Mouse (Mus musculus) embryo, embryonic 10 days (tissue): ENCODE data around the gene Zcchc7.
"Not testable (repeated sequence)": the region's sequence is repeated elsewhere in the genome, so short reads cannot be mapped to it uniquely, and the experiment has no call there.

Experiments used
- DNase-seq: peaks from one replicate; pipeline ENCODE4 v3.0.0-alpha.2; 2015; ENCODE audit warnings: low spot score

Zcchc7 gene

GRCm38 (mm10) chr4:44917312-44917848 lies 161.7 kb downstream of the Zcchc7 start:
- no peak for DNase-seq

- no peak for DNase-seq
These were observed 162.2 kb downstream of the Zcchc7 start for GRCm38 (mm10) chr4:44917907-44918306.

GRCm38 (mm10) chr4:44920831-44921230 lies 165.2 kb downstream of the Zcchc7 start:
- no peak for DNase-seq

- no peak for DNase-seq
These were observed 166.9 kb downstream of the Zcchc7 start for GRCm38 (mm10) chr4:44922466-44923128.

GRCm38 (mm10) chr4:44923129-44923481 lies 167.4 kb downstream of the Zcchc7 start:
- DNase-seq = no peak

- DNase-seq = no peak
These were observed 172.3 kb downstream of the Zcchc7 start for GRCm38 (mm10) chr4:44927934-44928333.

GRCm38 (mm10) chr4:44928790-44929189 lies 173.1 kb downstream of the Zcchc7 start:
- DNase-seq = no peak

- no peak for DNase-seq
These were observed 174.7 kb downstream of the Zcchc7 start for GRCm38 (mm10) chr4:44930406-44930805.

- no peak for DNase-seq
These were observed 176.1 kb downstream of the Zcchc7 start for GRCm38 (mm10) chr4:44931732-44932131.

GRCm38 (mm10) chr4:44938359-44939340 lies 183.0 kb downstream of the Zcchc7 start:
- no peak for DNase-seq

- DNase-seq = no peak
These were observed 184.0 kb downstream of the Zcchc7 start for GRCm38 (mm10) chr4:44939576-44940249.

- DNase-seq = no peak
These were observed 184.6 kb downstream of the Zcchc7 start for GRCm38 (mm10) chr4:44940286-44940685.

GRCm38 (mm10) chr4:44942237-44942636 lies 186.6 kb downstream of the Zcchc7 start:
- no peak for DNase-seq

- no peak for DNase-seq
These were observed 187.8 kb downstream of the Zcchc7 start for GRCm38 (mm10) chr4:44943480-44943879.

GRCm38 (mm10) chr4:44944426-44945075 lies 188.9 kb downstream of the Zcchc7 start:
- DNase-seq = no peak

GRCm38 (mm10) chr4:44946126-44946525 lies 190.4 kb downstream of the Zcchc7 start:
- DNase-seq = not testable (repeated sequence)

GRCm38 (mm10) chr4:44947464-44947863 lies 191.8 kb downstream of the Zcchc7 start:
- no peak for DNase-seq

GRCm38 (mm10) chr4:44948314-44948713 lies 192.6 kb downstream of the Zcchc7 start:
- no peak for DNase-seq

- peak; percentile 38 for DNase-seq
These were observed 197.4 kb downstream of the Zcchc7 start for GRCm38 (mm10) chr4:44953041-44953440.

GRCm38 (mm10) chr4:44958776-44959175 lies 203.1 kb downstream of the Zcchc7 start:
- DNase-seq = no peak

- no peak for DNase-seq
These were observed 203.5 kb downstream of the Zcchc7 start for GRCm38 (mm10) chr4:44959220-44959619.

- DNase-seq = no peak
These were observed 207.5 kb downstream of the Zcchc7 start for GRCm38 (mm10) chr4:44963156-44963555.
